Mouse (Mus musculus) CH12.LX (cell line): Measurements from ENCODE around the gene Abcb9. TPM values are rescaled to one million over a fixed set of nuclear protein-coding genes. Genes with fewer than 3 reads are reported as not detected.

ENCODE experiments used
- DNase-seq: peaks from one replicate; pipeline ENCODE4 v3.0.0-alpha.2; 2013; ENCODE audit errors: extremely low read depth
- H3K27ac ChIP-seq: 2 replicates; pipeline ENCODE4 v1.5.1; 2012; ENCODE audit warnings: low read depth, mild to moderate bottlenecking, control low read depth, moderate library complexity; ENCODE audit not compliant: insufficient read depth
- H3K27me3 ChIP-seq: replicated peaks from 2 replicates; pipeline ENCODE3; 2012; ENCODE audit warnings: inconsistent platforms
- H3K36me3 ChIP-seq, 2 experiments: replicated peaks in 1 of 2; 2 replicates each; pipeline versions ENCODE3 to v1.6.1; 2012; ENCODE audit warnings: inconsistent platforms in 1 of 2, low read length in 1 of 2, mild to moderate bottlenecking in 1 of 2, mixed read lengths in 1 of 2, moderate library complexity in 1 of 2; ENCODE audit not compliant: control insufficient read depth in 1 of 2, insufficient read depth in 1 of 2
- H3K4me1 ChIP-seq, 2 experiments: 2 replicates each; pipeline ENCODE4 v1.6.1; 2012; ENCODE audit warnings: inconsistent platforms in 1 of 2, moderate library complexity in 1 of 2; ENCODE audit not compliant: insufficient read depth in 2 of 2, control insufficient read depth in 1 of 2
- H3K4me2 ChIP-seq: 2 replicates; pipeline ENCODE4 v1.6.1; 2012; ENCODE audit warnings: low read depth, mild to moderate bottlenecking, control low read depth; ENCODE audit not compliant: poor library complexity, insufficient read depth, severe bottlenecking
- H3K4me3 ChIP-seq, 3 experiments: fragments of 150-350 bp in 1 of 3; sonication (generic) in 1 of 3; replicated peaks in 1 of 3; 2 replicates each; pipeline versions ENCODE3 to v1.5.1; 2011 to 2012; ENCODE audit warnings: low read depth in 2 of 3, low read length in 2 of 3, mild to moderate bottlenecking in 2 of 3, moderate library complexity in 2 of 3, control low read depth in 1 of 3, improper control_type of control experiment in 1 of 3, inconsistent platforms in 1 of 3, mixed read lengths in 1 of 3; ENCODE audit not compliant: poor library complexity in 1 of 3
- H3K79me2 ChIP-seq: replicated peaks from 2 replicates; pipeline ENCODE4 v1.6.1; 2012; ENCODE audit warnings: mild to moderate bottlenecking, moderate library complexity; ENCODE audit not compliant: control insufficient read depth, poor library complexity, insufficient read depth, severe bottlenecking; ENCODE audit errors: extremely low read depth
- H3K9ac ChIP-seq: 2 replicates; pipeline ENCODE4 v1.6.1; 2012; ENCODE audit warnings: low read depth, mild to moderate bottlenecking, control low read depth, moderate library complexity; ENCODE audit not compliant: insufficient read depth
- H3K9me3 ChIP-seq: replicated peaks from 2 replicates; pipeline ENCODE3; 2012; ENCODE audit warnings: low read length, inconsistent platforms, mixed read lengths
- GABPA ChIP-seq: IDR thresholded peaks from 2 replicates; pipeline ENCODE4 v1.6.1; 2012; ENCODE audit warnings: low read depth, low read length, improper control_type of control experiment, inconsistent platforms; ENCODE audit not compliant: insufficient replicate concordance
- IRF4 ChIP-seq: IDR thresholded peaks from 2 replicates; pipeline ENCODE4 v1.6.1; 2014; ENCODE audit warnings: low read depth, mild to moderate bottlenecking, inconsistent platforms, low read length, improper control_type of control experiment
- KAT2A ChIP-seq: IDR thresholded peaks from 2 replicates; pipeline ENCODE4 v1.6.1; 2012; ENCODE audit warnings: low read length, improper control_type of control experiment, inconsistent platforms; ENCODE audit not compliant: insufficient replicate concordance
- MAZ ChIP-seq: IDR thresholded peaks from 2 replicates; pipeline ENCODE4 v1.6.1; 2012; ENCODE audit warnings: low read depth, mild to moderate bottlenecking, inconsistent platforms, low read length, improper control_type of control experiment, moderate library complexity
- NELFE ChIP-seq: IDR thresholded peaks from 2 replicates; pipeline ENCODE4 v1.6.1; 2011; ENCODE audit warnings: low read depth, low read length, improper control_type of control experiment
- POLR2A ChIP-seq: IDR thresholded peaks from 2 replicates; pipeline ENCODE4 v1.6.1; 2011; ENCODE audit warnings: low read depth, mild to moderate bottlenecking, improper control_type of control experiment, low read length
- POLR2AphosphoS2 ChIP-seq: IDR thresholded peaks from 2 replicates; pipeline ENCODE4 v1.6.1; 2011; ENCODE audit warnings: low read depth, low read length, improper control_type of control experiment
- RAD21 ChIP-seq: IDR thresholded peaks from 2 replicates; pipeline ENCODE4 v1.6.1; 2011; ENCODE audit warnings: low read depth, mild to moderate bottlenecking, low read length, improper control_type of control experiment, moderate library complexity
- RCOR1 ChIP-seq: conservative IDR thresholded peaks from 2 replicates; pipeline ENCODE4 v1.6.1; 2012; ENCODE audit warnings: low read depth, mild to moderate bottlenecking, inconsistent platforms, low read length, improper control_type of control experiment
- SIN3A ChIP-seq: IDR thresholded peaks from 2 replicates; pipeline ENCODE4 v1.6.1; 2012; ENCODE audit warnings: low read length, improper control_type of control experiment, inconsistent platforms
- SMC3 ChIP-seq: IDR thresholded peaks from 2 replicates; pipeline ENCODE4 v1.6.1; 2011; ENCODE audit warnings: low read depth, low read length, improper control_type of control experiment
- TCF12 ChIP-seq: IDR thresholded peaks from 2 replicates; pipeline ENCODE4 v1.6.1; 2014; ENCODE audit warnings: low read depth, mild to moderate bottlenecking, inconsistent platforms, low read length, improper control_type of control experiment
- ZMIZ1 ChIP-seq: IDR thresholded peaks from 2 replicates; pipeline ENCODE4 v1.6.1; 2012; ENCODE audit warnings: low read depth, mild to moderate bottlenecking, inconsistent platforms, low read length, improper control_type of control experiment
- ZNF384 ChIP-seq: IDR thresholded peaks from 2 replicates; pipeline ENCODE4 v1.6.1; 2012; ENCODE audit warnings: low read depth, low read length, improper control_type of control experiment, inconsistent platforms
- dilution Hi-C: fragments of 300-500 bp; cut with MboI; formaldehyde crosslinking; loops from 2 replicates; pipeline ENCODE4 v1.14.3; 2020; ENCODE audit warnings: low sequenced_read_pairs; ENCODE audit not compliant: extremely low pct_unique_long_range_greater_than_20kb, extremely low pct_ligation_motif_present
- in situ Hi-C: fragments of 300-500 bp; cut with MboI; formaldehyde crosslinking; loops from 3 replicates; pipeline ENCODE4 v1.14.3; 2019; ENCODE audit warnings: low sequenced_read_pairs, low pct_ligation_motif_present, low pct_unique_long_range_greater_than_20kb, mixed read lengths
- polyA plus RNA-seq: library from polyadenylated mRNA; unstranded; fragments of >175 nt; gene quantifications from 2 replicates; pipeline ENCODE4 v1.2.1, GENCODE M21; 2012; ENCODE audit warnings: low read depth; ENCODE audit not compliant: insufficient read length
- total RNA-seq, 2 experiments: library from RNA; depleted of rRNA; stranded (reverse); fragments of 300-350 nt in 1 of 2; fragments of >200 nt in 1 of 2; gene quantifications; 2 replicates each; pipeline ENCODE4 v1.2.3; 2012 to 2014

Abcb9 gene
- total and polyA plus RNA-seq, 3 experiments: 0.44 to 1.4 (median 0.98) TPM

DNA sequence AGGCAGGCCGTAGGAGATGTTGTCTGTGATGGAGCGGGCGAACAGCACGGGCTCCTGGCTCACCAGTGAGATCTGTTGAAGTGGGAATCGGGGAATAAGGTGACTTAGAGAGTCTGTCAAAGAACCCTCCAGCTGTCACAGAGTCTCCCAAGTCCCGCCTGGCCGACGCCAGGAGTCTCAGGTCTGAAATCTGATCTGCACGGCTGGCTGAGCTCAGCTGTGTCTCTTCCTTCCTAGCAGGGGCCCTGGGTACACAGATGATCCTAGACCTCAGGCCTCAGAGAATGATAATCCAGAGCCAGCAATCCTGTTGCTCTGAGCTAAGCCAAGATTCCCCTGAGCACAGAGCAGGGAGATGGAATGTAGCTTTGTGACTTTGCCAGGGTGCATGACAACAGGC lies 21.9 kb downstream of the Abcb9 start:
- no peak for TF ChIP-seq POLR2AphosphoS2
- no peak for TF ChIP-seq IRF4
- TF ChIP-seq RCOR1: no peak
- TF ChIP-seq SMC3: no peak
- TF ChIP-seq POLR2A: no peak
- no peak for TF ChIP-seq RAD21
- no peak for TF ChIP-seq KAT2A
- TF ChIP-seq SIN3A: no peak
- no peak for TF ChIP-seq GABPA
- TF ChIP-seq MAZ: no peak
- no peak for TF ChIP-seq ZNF384
- no peak for TF ChIP-seq ZMIZ1
- TF ChIP-seq TCF12: no peak
- Histone ChIP-seq H3K4me3 (no peak overlapping the region), H3K27me3 (no peaks in the 10 kb centered on the region), H3K4me2 (no peak overlapping the region), H3K27ac (no peak overlapping the region), H3K9ac (no peak overlapping the region), H3K4me1 (peaks cover 12 to 30% of the 10 kb centered on the region in 2 experiments), H3K9me3 (no peaks in the 10 kb centered on the region), H3K36me3 (peaks cover 0 to 3% of the 10 kb centered on the region in 2 experiments), H3K79me2 (no peaks in the 10 kb centered on the region)
- in situ Hi-C loops: no loop called here
- no peak for DNase-seq
- dilution Hi-C loops: no loop called here

DNA sequence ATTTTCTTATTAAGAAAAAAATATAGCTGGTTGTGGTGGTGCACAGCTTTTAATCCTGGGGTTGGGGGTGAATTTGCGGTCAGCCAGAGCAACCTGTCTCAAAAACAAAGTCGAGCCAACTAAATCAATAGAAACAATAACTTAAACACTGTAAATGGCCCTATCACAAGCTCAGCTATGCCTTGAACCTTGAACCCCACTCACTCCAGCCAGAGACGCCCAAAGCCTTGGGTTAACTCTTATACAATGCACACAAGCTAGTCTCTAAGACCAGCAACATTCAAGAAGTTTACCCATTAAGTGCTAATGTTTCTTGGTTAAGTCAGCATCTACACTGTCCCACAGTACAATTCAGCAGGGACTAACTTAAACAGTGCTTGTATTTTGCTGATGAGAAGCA lies 25.9 kb downstream of the Abcb9 start:
- DNase-seq: no peak
- in situ Hi-C loops (no loop called here), dilution Hi-C loops (no loop called here)
- TF ChIP-seq NELFE (no peak), ZMIZ1 (no peak)
- no peaks in the 10 kb centered on the region for H3K9me3 ChIP-seq
- H3K79me2 ChIP-seq: no peaks in the 10 kb centered on the region
- peaks cover 0 to 3% of the 10 kb centered on the region in 2 experiments for H3K36me3 ChIP-seq
- no peak overlapping the region for H3K9ac ChIP-seq
- H3K4me3 ChIP-seq: no peak overlapping the region
- no peaks in the 10 kb centered on the region for H3K27me3 ChIP-seq
- H3K4me2 ChIP-seq: no peak overlapping the region
- peaks cover 0 to 12% of the 10 kb centered on the region in 2 experiments; a peak in 2 of 4 replicates for H3K4me1 ChIP-seq
- H3K27ac ChIP-seq: no peak overlapping the region
